Mouse (Mus musculus): ENCODE measurements around the gene Ccdc114. TPM values are rescaled to one million over a fixed set of nuclear protein-coding genes. Genes with fewer than 3 reads are reported as not detected.
"Not testable (repeated sequence)": the region's sequence is repeated elsewhere in the genome, so short reads cannot be mapped to it uniquely, and the experiment has no call there.

Ccdc114 gene
- polyA plus RNA-seq, 1 experiment = 4.6 TPM

DNA sequence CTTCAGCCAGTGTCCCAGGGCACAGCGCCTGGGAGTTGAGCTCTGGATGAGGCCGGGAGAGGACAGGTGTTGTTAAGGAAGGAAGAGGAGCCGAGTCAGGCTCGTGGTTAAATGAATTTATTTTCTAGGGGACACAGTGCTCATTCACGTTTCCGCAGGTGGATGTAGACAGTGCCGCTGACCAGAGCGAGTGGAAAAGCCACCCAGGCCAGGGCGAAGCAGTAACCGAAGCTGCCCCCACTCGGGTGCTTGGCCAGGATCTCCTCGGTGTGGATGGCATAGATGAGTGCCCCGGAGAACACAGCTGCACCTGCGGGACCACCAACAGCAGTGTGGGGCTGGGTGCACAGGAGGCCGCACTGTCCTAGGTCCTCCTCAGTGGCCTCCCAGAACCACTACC is 5.9 kb upstream of the Ccdc114 start:
- no peak for DNase-seq (ENCODE audit: low read depth)

DNA sequence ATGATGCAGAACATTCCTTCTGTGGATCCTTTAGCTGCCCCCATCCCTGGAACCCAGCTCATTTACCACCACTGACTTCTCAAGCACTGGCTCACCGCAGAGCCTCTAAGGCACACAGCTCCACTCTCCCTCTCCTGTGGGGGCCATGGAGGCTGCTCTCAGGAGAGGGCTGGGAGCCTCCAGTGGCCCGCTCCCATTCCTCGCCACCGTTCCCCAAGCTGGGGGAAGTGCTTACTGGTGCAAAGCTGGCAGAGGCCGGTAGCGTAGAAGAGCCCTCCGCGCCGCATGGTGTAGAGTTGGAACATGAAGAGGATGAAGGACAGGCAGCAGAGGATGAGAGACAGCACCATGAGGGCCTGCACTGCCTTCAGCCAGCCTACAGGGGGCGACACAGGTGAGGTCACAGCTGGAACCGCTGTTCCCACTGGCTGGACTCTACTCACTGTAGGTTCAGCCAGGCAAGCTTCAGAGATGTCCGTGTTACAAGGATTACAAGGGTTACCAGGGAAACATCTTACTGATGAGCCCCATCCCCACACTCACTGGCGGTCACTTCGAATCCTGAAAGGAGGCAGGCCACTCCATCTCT is 4.7 kb upstream of the Ccdc114 start:
- DNase-seq (ENCODE audit: low read depth) = no peak

GRCm38 (mm10) chr7:45919761-45920160 is 4.1 kb upstream of the Ccdc114 start:
- DNase-seq (ENCODE audit: low read depth) = no peak

DNA sequence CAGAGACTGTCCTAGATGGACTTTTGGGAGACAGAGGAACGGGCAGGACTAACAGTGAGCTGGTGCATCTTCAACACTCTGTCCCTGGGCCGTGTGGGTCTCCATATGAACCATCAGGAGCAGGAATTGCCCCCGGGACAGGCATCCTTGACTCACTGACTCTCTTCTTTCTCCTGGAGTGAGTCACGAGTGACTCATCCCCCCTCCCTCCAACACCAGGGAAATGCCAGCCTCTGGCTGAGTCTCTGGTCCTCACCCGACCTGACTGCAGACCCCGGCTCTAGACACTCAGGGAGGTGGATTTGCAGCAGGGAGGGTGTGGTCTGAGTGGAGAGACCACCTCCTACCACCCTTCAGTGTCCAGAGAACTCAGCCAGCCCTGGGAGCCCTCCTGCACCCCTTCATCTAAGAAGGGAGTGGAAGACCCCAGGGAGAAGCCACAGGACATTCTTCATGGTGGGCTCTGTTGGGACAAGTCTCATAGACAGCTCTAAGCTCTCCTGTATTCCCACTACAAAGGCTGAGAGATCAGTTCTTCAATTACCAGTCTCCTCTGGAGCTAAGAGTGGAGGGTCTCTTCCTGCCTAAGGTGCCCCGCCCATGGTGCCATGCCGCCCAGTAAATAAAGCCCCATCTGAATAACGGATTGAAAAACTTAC is 3.2 kb upstream of the Ccdc114 start:
- no peak for DNase-seq (ENCODE audit: low read depth)

DNA sequence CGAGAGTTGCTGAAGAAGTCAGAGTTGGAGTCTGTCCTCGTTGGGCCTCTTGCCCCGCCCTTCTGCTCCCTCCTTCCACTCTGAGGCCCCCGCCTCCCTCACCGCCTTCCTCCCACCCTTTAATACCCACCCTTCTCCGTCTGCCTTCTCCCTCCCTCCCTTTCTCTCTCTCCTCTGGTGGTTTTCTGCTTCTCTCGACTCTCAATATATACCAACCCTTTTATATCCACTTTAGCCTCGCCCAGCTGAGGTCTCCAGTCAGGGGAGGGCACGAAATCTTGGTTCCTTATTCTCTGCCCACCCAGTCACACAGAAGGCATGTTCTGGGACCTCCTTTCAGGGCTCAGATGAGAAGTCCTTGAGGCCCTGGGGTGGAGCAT is 2.6 kb upstream of the Ccdc114 start, which contains the start of gene Emp3:
TSS of gene Emp3 (minus strand) at position 163 of the 380 bp plus-strand sequence.
- DNase-seq (ENCODE audit: low read depth) = no peak

DNA sequence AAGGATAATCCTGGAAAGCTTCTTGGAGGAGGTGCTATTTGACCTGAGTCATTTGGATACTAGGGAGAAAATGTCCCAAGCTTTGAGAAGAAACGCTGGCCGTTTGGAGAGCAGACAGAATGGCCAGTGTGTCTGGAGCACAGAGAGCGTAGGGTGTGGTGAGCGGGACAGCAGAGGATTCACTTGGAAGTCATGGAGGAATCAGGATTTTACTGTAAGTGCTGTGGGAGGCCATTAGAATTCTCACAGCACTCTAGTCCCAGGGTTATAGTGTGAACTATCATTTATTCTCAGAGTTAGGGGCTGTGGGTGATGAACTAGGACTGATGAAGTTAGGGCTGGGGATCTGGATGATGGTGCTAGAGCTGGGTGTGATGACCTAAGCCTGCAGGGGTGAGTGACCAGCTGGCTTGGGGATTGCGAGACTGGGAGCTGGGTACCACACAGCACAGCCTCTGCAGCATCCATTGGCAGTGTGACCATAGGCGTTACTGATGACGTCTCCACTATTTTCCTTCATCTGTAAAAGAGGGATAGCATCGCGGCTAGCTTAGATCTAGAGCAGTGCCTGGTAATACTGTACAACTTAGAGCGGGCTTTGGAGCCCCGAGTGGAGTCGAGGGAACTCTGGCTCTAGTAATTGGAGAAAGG is 1.8 kb upstream of the Ccdc114 start:
- no peak for DNase-seq (ENCODE audit: low read depth)

- DNase-seq (ENCODE audit: low read depth) = peak; percentile 38
Measured at GRCm38 (mm10) chr7:45922928-45923761, 727 bp upstream of the Ccdc114 start.

DNA sequence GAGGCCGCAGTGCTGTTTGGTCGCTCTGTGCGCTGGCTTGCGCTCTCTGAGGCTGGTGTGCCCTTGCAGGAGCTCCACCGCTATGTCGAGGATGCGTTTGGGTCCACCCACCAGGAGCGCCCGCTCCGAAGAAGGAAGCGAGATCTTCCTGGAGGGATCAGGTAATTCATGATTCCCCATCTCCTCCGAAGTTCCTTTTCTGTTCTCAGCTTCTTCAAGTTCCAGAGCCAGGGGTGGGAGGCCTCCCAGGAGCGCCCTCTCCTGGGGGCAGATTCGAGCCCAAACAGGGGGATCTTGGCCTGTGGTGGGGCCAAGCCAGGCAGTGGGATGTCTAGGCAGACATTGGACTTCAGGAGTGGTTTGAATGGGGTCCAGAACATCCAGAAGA is 551 bp downstream of the Ccdc114 start:
- DNase-seq (ENCODE audit: low read depth) = no peak

DNA sequence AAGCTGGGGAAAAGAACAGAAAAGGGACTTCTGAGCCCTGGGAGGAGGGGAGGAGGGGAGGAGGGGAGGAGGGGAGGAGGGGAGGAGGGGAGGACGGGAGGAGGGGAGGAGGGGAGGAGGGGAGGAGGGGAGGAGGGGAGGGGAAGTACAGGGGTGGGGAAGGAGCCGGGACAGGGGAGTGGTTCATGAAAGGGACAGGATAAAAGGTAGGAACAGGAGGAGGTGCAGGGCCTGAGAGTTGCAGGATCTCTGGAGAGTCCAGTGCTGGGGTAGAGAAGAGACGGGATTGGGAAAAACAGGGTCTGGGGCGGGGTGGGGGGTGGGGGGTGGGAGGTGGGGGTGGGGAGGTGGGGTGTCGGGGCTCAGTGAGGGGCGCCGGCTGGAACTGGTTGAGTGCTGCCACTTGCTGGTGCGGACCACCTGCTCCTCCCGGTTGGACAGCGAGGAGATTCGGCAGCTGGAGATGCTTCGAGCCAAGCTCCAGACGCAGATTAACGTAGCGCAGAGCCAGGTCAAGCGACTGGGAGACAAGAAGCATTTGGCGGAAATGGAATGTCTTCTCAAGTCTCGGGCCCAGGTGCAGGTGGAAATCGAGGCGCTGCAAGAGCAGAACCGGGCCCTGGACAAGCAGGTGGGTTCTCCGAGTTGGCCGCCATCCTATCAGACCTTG is 4.9 kb downstream of the Ccdc114 start:
- DNase-seq (ENCODE audit: low read depth) = no peak

- no peak for DNase-seq (ENCODE audit: low read depth)
Measured at GRCm38 (mm10) chr7:45929688-45930087, 5.8 kb downstream of the Ccdc114 start.

GRCm38 (mm10) chr7:45933766-45934165 is 9.9 kb downstream of the Ccdc114 start:
- DNase-seq (ENCODE audit: low read depth) = not testable (repeated sequence)

DNA sequence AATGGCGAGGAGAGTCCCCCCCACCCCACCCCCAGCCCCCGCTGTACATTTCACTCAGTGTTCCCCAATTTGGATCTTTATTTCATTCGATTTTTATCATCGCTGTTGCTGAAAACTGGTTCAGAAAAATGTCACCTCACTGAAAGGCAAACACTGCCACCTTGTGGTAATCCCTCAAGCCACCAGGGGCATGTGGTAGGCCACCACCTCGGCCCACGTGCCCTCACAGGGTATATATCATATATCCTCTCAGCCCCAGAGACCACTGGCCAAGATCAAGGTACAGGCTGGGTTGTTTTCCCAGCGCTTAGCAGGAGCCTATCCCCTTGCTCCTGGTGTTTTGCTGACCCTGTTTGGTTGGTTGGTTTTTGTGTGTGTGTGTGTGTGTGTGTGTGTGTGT is 11.2 kb downstream of the Ccdc114 start:
- DNase-seq (ENCODE audit: low read depth) = no peak

GRCm38 (mm10) chr7:45939836-45940235 is 16.0 kb downstream of the Ccdc114 start:
- no peak for DNase-seq (ENCODE audit: low read depth)

DNA sequence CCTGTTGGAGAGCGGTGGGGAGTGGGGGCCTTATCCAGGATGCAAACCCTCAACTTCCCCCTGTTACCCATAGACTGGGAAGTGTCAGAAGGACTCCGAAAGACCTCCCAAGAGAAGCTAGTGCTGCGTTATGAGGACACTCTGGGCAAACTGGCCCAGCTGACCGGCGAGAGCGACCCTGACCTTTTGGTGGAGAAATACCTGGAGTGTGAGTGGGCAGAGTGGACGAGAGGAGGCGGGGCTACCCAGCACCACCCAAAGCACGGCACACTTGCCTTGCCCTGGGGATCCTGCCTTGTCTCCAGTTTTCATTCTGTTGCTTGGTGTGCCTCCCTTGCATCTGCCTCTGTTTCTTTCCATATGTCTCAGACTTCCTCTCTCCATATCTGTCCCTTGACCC is 18.1 kb downstream of the Ccdc114 start:
- DNase-seq (ENCODE audit: low read depth) = no peak

- DNase-seq (ENCODE audit: low read depth) = not testable (repeated sequence)
Measured at GRCm38 (mm10) chr7:45943280-45943679, 19.4 kb downstream of the Ccdc114 start.

DNA sequence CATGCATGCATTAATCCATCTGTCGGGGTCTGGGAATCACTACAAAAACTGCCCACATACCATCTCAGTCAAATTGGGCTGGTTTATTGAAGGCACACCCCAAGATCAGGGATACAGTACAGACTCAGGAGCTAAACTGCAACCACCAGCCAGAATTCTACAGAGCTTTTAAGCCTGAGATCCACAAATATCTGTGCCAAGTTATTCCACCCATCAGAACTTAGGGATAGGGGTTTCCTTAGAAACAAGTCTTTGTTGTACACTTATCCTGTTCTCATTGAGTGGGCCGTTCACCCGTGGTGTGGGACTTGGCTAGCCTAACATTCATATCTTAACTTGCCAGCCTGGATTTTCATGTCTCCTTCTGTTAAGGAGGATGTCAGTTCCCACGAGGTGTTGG is 25.2 kb downstream of the Ccdc114 start:
- DNase-seq (ENCODE audit: low read depth) = no peak

DNA sequence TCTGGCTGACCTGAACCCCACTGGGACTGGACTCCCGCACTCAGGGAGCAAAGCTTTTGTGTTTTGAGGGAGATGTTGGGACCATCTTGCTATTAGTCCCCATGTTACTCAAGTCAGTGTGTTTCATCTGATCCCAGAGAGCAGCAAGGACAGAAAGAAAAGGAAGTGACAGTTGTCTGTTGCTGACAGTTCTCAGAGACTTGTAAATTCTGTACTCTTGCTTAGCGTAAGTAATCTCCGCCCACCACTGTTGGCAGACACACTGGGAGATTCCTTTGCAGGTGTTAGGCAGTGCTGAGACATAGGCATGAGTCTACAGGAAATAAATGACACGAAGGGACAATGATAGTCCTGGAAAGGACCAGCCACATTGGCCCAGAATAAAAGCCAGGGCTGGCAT is 32.7 kb downstream of the Ccdc114 start:
- DNase-seq (ENCODE audit: low read depth) = peak; percentile 41

GRCm38 (mm10) chr7:45971831-45972723 is 48.2 kb downstream of the Ccdc114 start:
- no peak for DNase-seq (ENCODE audit: low read depth)

DNA sequence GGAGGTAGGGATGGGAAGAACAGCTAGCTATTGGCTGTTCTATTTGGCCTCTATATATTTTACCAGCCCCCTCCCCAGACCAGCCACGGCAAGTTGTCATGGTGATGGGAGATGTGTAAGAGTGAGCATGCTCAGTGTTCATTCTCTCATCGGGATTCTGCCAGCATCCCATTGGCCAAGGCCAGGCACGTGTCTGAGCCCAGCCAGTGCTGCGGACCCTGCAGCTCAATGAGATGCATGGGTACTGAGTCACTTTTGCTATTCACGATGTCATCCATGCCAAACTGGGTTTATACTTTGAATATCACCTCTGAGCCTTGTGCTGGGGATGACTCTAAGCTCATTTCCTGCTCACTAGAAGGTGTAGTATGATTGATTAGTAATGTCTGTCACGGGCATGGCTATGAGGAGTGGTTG is 49.4 kb downstream of the Ccdc114 start:
- DNase-seq (ENCODE audit: low read depth) = no peak

- no peak for DNase-seq (ENCODE audit: low read depth)
Measured at GRCm38 (mm10) chr7:45974103-45974502, 50.2 kb downstream of the Ccdc114 start.

- DNase-seq (ENCODE audit: low read depth) = no peak
Measured at GRCm38 (mm10) chr7:45974512-45974911, 50.6 kb downstream of the Ccdc114 start.
